Mouse (Mus musculus) erythroblast, embryonic 14.5 days (primary cell): ENCODE measurements around the gene Eif5a.

ENCODE experiments used
- GATA1 ChIP-seq: IDR thresholded peaks from 2 replicates; pipeline ENCODE4 v1.6.1; 2012; ENCODE audit warnings: low read length, inconsistent platforms, mixed read lengths
- TAL1 ChIP-seq: IDR thresholded peaks from 3 replicates; pipeline ENCODE4 v1.6.1; 2012; ENCODE audit warnings: low read length, inconsistent platforms, mixed read lengths

GRCm38 (mm10) chr11:69922012-69922756, 426 bp upstream of the Eif5a start:
- TF ChIP-seq GATA1: no peak
- TF ChIP-seq TAL1: no peak
